Comparison of ENCODE assay signal across 17 mouse cellular contexts in the genomic region with DNA sequence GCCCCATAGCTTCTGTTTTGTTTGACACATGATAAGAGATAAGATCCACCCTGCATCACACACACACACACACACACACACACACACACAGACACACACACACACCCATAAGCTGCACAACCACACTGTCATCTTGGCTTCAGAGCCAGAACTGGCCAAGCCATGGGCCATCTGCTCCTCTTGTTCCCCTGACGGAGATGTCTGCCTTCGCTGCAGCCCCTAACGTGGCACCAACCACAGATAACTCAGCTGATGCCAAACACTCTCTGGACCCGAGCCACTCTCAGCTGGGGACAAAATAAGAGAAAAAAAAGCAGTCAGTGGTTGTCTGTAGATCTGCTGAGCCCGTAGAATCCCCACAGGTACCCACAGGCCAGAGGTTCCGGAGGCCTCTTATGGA.
"Had no signal": no experiment of that assay in that cellular context is flagged by ENCODE, and none has a peak within 500 bp of the region (broad histone marks: within the 10 kb centered on the region; RNA-seq: fewer than 3 reads in every experiment).

No protein-coding gene starts in this region.

- H3K4me2 ChIP-seq: limb, embryonic 12.5 days; limb, embryonic 15.5 days; liver, embryonic 12.5 days; midbrain, embryonic 12.5 days had no signal

- H3K36me3 ChIP-seq: limb, embryonic 12.5 days; limb, embryonic 15.5 days; liver, embryonic 12.5 days; midbrain, embryonic 12.5 days had no signal

- H3K27me3 ChIP-seq: limb, embryonic 12.5 days; limb, embryonic 15.5 days; midbrain, embryonic 12.5 days had no signal

- H3K4me3 ChIP-seq: layer of hippocampus, adult 2 months; limb, embryonic 12.5 days; limb, embryonic 15.5 days; liver, embryonic 12.5 days; midbrain, embryonic 12.5 days had no signal

- ATAC-seq: liver, embryonic 12.5 days; midbrain, embryonic 16.5 days had no signal

- H3K9ac ChIP-seq: limb, embryonic 12.5 days; limb, embryonic 15.5 days; liver, embryonic 12.5 days; midbrain, embryonic 12.5 days had no signal

- H3K9me3 ChIP-seq: limb, embryonic 15.5 days; liver, embryonic 12.5 days; midbrain, embryonic 12.5 days had no signal

- DNase-seq: kidney, adult 2 months; kidney, postnatal 25 days; layer of hippocampus, adult 9-11 months; lung, adult 2 months; lung, postnatal 14 days; lung, postnatal 4 days; right cerebral cortex, adult 18-20 months; right cerebral cortex, postnatal 14 days; right cerebral cortex, postnatal 4 days; thymus, postnatal 25 days had no signal

- H3K27ac ChIP-seq: kidney, postnatal 0 days; layer of hippocampus, adult 2 months; limb, embryonic 12.5 days; limb, embryonic 15.5 days; liver, embryonic 12.5 days; midbrain, embryonic 12.5 days had no signal

- H3K4me1 ChIP-seq: limb, embryonic 15.5 days; midbrain, embryonic 12.5 days had no signal
